Mouse (Mus musculus) ovary, postnatal 36 days (tissue): ENCODE measurements around the gene Ikzf1.
A peak's percentile ranks its signal among the peaks of the same experiment; 100 is the strongest.

Experiments used
- DNase-seq: peaks from one replicate; pipeline ENCODE4 v3.0.0; 2022; ENCODE audit warnings: low spot score, mixed read lengths

Ikzf1 gene

DNA sequence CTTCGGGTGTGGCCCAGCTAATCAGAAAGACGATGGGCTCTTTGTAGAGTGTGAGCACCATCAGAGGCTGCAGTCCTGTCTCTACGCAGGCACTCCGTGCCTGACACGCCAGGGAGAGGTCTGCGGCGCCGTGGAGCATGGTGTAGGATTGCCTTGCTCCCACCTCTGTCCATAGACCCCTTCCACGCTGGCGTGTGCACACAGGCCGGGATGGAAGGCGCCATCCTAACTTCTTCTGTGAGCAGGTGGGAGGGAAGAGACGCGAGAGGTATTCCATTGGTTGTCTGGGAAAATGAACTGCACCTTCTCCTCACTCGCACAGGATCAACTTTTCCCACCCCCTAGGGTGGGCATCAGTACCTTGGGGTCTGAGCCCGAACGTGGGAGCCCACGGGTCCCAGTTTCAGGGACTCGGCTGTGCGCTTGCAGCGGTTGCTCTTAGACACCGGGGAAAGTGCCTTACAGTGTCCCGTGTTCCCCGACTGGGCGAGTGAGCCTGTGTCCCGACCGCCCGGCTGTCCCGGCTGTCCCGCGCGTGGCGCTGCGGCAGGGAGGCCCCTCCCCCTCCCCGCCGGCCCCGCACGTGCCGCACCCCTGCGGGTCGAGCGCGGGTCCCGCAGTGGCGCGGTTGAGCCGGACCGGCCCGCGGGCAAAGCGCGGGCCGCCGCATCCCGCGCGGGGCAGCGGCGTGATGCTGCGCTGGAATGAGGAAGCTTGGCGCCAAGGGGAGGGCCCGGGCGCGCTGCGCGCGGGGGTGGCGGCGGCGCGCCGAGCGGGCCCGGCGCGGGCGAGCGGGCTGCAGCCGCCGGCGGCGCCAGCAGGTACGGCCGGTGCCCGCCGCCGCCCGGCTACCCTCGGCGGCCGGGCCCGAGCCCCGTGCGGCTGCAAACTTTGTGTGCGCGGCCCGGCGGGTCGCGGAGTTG is at the start of gene Ikzf1:
TSS of gene Ikzf1 (plus strand) at position 74 of the 923 bp plus-strand sequence.
- no peak for DNase-seq

DNA sequence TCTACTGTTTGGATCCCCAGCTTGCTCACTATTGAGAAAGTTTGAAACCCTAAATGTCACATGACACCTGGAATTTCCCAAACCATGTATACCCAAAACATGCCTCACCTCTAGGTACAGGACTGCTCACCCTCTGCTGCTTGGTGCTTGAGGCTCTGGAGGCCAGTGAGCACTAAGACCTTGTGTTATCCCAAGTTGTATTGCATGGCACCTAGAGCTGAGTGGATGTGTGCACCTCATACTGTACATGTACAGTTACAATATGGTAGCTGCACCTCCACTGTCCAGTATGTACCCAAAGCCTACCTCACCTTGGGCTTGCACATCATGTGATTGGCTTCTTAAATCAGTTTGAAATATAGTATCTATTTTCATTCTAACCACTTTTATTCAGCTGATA is 40.5 kb upstream of the Ikzf1 start:
- DNase-seq: no peak

DNA sequence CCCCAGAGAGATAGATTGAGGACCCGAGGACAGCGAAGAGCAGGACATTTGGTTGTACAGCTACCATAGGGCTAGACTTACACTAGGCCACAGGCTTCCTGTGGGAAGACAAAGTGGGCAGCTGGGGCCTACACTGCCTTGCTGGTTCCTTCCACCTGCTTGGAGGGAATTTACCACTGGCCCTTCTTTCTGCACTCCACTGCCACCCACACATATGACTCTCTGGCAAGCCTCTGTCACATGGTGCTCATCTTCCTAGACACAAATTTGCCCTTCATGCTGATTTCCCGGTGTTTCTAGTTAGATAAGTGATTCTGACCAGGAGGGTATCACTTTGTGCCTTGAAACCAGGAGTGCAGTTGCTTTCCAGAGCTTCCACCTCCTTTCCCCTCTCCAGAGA is 28.4 kb upstream of the Ikzf1 start:
- no peak for DNase-seq

DNA sequence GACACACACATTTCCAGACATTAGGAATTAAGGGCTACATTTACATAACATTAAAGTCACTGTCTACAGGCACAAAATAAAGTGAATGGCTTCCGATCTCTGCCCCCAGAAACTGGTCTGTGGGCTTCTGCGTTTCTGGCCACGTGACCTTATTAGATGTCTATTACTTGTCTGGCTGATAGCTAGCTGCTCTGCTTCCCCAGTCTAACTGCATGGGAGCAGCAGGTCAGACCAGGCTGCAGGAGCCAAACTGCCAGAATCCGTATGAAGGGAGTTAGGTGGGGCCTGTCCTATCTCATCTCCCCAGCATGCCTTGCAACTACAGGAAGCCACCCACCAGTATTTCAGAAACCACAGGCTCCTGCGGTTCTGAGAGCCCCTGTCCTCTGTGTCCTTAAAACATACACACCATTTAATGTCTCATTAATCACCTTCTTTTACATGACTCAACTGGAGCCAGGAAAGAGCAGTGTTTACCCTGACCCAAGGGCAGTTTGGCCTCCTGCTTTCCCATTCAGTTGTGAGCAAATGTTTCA is 27.7 kb upstream of the Ikzf1 start:
- no peak for DNase-seq

DNA sequence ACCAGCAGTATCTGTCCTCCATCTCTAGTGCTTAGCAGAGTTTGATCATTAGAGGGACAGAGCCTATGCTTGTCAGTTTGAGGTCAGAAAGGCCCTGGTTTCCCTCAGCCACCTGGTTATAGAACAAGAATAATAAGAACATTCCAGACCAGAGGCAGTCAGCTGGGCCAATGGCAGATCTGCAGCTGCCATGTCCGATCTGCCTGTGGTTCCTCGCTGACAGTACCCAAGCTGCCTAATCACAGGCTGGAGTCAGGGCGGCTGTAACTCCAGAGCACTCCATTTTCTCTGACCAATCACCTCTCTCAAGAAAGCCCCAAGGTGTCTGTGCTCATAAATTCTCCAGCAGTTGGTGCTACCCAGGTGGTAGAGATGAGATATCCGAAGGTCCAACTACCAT is 27.2 kb upstream of the Ikzf1 start:
- no peak for DNase-seq

DNA sequence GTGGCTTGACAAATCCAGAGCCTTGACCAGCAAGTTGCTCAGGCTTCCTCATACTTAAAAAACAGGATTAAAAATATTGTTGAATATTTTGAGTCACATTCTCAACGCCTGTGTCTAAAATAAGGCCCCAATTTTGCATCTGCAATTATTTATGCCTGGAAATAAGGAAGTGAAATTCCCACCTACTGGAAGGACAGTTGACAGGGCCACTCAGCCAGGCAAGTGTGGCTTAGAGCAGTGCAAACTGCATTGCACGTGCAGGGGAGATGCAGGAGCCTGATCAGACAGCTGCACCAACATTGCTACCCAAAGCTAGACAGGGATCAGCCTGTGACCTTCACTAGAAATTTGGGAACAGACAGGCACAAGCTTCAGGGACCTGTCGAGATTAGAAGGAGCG is 26.0 kb upstream of the Ikzf1 start:
- no peak for DNase-seq

DNA sequence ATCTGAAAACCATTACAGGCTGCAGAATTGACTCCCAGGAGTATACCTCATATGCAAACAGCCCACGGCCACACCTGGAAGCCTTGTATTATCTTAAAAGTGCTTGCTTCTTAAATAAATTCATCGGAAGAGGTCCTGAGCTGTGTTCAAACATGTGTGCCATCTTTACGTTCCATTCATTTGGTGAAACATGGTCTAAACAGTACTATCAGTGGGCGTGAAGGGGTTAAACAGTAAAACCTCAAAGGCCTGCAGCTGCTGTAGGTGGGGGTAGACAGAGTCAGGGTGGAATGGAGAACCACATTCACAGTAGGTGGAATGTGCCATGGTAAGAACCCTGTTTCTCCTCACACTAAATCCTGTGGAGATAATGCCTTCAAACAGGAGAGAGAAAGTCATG is 24.2 kb upstream of the Ikzf1 start:
- DNase-seq: no peak

DNA sequence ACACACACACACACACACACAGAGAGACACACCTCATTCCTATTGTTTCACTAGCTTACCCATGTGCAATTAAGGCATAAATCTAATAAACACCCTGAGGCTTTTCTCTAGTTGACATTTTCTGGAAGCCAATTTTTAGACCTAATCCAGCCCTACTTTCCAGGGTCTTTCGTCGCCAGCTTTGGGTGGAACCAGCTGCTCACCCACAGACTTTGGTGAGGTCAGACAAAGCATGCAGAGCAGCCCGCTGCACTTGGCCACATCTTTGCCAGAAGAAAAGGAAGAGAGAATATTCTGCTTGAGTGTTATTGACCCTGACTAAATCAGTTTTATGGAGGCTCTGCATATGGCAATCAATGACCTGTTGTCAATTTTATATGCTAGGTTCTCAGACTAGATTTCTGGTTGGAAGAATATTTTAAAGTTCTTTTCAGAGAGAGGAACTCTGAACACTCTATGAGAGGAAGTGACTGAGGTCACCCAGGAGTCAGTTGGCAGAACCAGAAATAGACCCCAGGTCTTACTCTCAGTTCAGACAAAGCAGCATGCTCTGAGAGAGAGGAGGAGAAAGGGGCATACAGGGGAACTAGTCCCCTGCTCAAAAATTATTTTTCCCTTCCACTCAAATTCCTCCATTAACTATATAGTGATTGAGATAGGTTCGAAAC is 17.4 kb upstream of the Ikzf1 start:
- no peak for DNase-seq

DNA sequence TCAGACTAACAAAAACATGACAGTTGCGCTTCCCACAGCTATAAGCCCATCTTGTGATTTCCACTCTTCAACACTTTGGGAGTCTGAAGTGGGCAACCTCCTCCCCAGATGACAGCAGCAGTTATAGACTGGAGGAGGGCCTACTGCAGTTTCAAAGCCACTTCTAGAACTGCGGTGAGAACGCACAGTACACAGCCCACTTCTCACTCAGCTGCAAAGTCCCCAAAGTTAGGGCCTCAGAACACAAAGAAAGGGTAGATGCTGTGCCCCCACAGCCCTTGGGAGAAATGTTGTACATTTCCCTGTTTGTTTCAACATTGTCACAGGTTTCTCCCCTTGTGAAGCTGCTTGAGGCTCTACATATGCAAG is 16.9 kb upstream of the Ikzf1 start:
- no peak for DNase-seq

DNA sequence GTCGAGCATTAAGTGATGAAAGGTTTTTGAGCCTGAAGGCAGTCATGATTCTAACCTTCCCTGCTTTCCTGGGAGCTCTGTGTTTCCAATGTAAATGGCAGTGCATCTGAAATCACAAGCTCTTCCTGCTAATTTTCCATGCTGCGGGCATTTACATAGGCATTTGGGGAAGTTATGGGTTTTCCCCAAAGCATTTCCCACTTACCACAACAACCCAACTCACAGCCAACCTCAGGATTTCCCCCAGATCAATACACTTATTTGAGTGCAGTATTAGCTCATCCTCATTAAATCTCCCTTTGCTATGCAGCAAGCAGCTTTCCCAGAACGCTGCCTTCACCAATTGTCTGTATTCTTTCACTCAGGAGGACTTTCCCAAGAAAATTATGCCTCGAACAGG is 11.8 kb upstream of the Ikzf1 start:
- DNase-seq: no peak

DNA sequence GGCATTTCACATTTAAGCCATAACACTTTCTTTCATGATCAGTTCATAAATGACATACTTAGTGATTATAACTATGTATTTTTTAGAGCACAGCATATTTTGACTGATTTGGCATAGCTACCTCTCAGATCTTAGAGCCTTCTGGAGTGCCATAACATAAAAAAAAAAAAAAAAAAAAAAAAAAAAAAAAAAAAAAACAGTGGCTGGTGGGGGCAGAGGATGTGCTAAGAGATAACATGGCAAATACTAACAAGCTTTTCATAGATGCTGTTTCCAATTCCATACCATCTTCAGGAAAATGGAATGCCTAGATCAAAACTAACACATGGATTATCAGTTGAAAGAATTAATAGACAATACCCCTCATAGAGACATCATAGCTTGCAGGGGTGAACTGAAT is 9.7 kb upstream of the Ikzf1 start:
- DNase-seq: no peak

DNA sequence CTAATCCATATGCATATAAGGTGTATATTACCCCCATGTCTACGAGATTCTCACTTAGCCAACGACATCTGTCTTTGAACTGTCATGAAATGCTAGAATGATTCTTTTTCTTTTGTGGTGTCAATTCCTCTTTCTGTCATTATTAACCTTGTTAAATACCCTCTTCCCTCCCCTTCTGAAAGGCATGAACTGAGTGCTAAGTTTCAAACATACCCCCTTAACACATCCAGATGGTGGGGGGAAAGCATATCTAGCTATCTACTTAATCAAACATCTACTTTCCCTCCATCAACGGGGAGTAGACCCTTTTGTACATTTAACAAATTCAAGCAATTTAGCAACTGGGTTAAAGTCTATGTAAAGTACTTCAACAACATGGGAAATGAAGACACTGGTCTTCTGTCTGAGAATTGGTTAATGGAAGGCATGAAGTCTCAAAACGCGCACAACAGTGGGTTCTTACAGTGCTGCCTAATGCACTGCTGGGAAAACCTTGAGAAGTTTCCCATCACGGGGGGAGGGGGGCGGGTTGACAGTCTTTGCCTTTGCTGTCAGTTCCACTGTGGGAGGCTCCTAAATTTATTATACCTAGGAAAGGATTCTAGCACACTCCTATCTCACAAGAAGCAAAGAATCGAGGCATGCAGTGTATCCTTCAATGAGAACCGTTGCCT is 8.6 kb upstream of the Ikzf1 start:
- no peak for DNase-seq

DNA sequence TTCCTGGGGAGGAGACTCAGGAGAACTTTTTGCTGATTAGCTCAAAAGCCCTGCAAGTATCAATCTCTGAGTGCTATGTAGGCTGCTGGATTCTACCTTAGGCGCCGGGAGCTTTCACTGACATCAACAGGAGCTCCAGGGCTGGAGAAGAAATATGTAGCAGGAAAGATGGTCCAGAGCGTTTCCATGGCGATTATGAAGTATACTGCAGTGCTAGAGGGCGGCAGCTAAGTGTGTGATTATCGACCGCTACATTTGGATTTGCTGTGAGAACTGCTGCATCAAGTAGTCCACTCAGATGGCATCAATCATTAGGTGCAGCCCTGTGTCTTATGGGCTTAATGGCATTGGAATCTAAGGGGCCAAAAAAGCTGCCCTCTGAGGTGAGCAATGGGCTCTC is 7.6 kb upstream of the Ikzf1 start:
- no peak for DNase-seq

DNA sequence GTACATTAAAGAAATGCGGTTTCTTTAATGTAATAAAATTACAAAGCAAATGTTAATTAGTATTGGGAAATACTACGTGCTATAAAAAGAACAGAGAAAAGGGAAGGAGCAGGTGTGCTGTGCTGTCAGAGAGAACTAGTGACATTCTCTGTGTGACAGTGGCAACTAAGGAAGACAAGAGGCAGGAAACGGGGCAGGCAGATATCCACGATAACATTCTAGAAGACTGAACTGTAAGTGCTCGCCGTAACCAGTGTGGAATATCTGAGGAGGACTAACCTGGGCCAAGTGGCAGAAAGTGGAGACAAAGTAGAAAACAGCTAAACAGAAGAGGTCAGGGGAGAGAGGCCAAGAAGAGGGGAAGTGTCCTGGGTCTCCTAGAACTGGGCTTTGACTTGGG is 5.8 kb upstream of the Ikzf1 start:
- no peak for DNase-seq

DNA sequence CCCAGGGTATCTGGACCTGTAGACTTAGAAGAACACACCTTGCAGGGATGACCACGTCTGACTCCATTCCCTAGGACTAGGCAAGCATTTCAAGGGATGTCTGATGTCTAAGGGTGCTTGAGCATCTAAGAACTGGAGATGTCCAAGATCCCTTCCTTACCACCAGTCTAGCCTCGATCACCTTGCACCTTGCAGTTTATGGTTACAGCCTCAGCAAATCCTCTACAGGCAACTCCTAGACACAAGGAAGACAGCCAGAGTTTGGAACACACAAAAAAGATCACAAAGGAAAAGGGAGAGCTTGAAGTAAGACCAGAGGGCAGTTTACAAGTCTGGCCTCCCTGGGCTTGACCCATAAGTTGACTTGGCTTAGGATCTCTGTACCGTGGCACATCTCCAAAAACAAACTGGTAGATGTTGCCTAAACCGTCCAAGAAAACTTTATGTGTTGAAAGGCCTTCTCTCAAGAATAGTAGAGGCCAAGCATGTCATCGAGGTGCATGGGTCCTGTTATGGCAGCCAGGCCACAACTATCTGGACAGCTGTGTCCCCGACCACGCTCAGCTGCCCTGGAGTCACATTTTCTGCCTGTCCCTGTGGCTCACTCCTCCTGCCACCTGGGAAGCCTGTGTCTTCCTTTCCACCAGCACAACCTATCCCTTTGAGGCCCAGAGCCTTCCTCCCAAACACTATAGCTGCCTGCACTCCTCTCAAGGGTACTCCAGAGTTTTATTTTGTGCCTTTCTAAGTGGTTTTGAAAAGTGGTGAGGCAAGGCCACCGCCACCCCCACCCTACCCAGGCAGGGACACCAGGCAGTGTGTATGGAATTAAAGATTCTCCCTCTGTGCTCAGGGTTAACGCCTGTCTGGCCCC is 510 bp upstream of the Ikzf1 start:
- DNase-seq: no peak

DNA sequence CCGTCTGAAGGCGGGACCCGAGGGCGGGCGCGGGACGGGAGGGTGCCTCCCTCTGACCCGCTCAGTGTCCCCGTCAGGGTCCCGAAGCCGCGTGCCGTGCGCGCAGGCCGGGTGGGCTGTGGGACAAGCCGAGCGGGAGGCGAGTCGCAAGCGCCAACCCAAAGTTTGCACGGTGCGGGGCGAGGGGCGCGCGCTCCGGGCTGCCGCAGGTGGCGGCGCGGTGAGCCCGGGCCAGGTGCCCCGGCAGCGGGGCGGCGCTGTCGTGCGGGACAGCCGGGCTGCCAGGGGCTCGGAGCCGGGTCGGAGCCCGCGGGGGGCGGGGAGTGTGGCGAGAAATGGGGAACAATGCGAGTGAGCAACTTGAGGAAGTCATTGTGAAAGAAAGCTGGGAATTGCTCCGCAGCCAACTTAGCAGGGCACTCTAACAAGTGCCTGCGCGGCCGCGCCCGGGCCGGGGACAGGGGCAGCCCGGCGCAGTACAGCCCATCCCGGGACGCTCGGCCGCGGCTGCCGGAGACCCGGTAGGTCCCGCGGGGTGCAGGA is 1.1 kb downstream of the Ikzf1 start:
- DNase-seq: peak; percentile 57

DNA sequence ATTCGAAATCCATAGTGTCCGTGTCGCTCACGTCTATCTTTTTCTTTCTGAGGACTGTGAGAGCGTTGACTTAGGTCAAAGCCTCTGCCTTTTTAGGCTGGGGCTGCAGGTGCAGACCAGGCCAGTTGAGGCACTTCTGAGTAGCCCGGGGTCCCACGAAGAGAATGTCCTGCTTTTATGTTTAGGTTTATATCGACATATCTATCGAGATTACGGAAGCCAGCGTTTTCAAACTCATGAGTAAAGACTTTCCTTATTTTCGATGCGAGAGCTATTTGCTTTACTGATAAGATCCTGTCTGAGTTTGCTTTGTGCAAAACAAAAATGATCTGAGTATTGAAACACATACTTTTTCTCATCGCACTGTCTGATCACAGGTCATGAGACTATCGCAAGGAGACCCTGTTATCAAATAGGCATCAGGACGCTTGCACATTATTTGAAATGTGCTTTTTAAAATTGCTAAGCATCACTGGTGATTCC is 1.8 kb downstream of the Ikzf1 start:
- DNase-seq: no peak

DNA sequence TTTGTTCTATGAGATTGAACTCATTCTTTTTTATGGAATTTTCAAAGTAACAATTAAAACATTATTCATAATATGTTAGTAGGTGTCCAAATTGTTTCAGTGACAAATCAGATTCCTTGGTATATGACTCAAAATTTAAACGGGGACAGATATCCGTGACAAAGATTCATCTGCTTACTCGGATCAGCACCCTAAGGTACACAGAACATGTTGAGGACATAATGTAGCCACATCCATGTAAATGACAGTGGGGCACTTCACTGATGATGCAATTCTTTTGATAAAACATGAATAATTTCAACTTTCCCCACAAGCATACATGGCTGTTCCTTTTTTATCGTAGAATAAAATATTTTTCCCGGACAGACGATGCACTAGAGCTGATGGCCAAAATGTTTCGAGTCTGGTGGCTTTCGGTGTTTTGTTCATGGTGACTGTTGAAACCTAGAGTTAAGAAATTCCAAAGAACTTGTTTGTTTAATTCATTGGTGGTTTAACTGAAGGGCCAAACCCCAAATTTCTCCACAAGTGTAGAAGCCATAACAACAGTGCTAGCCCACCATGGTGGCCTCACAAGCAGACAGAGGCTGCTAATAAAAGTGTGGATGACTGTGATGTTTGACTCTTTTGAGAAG is 2.9 kb downstream of the Ikzf1 start:
- DNase-seq: no peak

DNA sequence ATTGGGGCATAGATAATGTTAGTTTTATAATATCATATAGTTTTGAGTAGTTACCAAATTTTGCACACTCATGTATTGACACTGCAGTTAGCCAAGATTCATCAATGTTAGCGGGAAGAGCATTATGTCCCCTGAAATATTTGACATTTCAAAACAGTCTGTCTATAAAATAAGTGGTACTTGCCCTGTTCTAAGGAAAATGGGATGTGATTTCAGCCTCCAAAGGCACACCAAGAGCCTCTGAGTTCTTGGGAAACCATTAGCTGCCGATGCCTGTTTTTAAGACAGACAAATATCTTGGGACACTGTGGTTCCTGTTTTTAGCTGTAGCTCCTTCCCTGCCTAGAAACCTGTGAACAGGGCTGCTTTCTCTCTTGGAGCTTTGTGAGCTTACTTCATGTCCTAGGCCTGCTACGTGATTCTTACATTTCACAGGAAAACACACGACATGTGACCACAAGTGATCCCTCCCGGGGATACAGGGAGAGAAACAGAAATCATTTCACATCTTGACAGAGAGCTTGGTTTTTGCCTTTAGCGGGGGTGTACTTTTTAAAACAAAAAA is 4.0 kb downstream of the Ikzf1 start:
- no peak for DNase-seq

DNA sequence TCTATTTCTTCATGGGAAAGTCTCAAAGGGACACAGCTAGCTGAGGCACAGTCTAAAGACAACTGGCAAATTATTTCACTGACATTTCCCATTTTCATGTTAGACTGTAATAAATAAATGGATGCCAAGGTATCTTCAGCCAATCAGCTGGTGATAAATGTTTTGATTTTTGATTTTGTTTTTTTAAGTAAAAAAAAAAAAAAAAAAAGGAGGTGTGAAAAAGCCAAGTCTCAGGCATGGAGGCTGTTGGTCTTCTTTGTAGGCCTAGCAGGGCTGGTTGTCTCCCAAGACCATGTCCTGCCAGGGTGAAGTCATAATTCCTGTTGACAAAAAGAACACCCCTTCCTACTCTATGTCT is 4.9 kb downstream of the Ikzf1 start:
- no peak for DNase-seq
